Mouse (Mus musculus) midbrain, postnatal 0 days (tissue): Measurements from ENCODE around the gene Ccs. TPM values are rescaled to one million over a fixed set of nuclear protein-coding genes. Genes with fewer than 3 reads are reported as not detected.
A peak's percentile ranks its signal among the peaks of the same experiment; 100 is the strongest.

ENCODE experiments used
- ATAC-seq: fragments of 200-750 bp; cut with Nextera tagmentation; 2 replicates; pipeline ENCODE4 v1.8.0; 2017; ENCODE audit warnings: moderate number of reproducible peaks, mild to moderate bottlenecking, moderate TSS enrichment, moderate library complexity; ENCODE audit not compliant: low FRiP score
- DNase-seq: peaks from one replicate; pipeline ENCODE4 v3.0.0-alpha.2; 2015; ENCODE audit warnings: low spot score
- H3K27ac ChIP-seq: fragments of 300-500 bp; sonication (generic); 2 replicates; pipeline ENCODE4 v1.5.1; 2014; ENCODE audit warnings: low read depth, mild to moderate bottlenecking, low read length, mixed read lengths
- H3K27me3 ChIP-seq: fragments of 300-500 bp; sonication (generic); 2 replicates; pipeline ENCODE4 v1.6.1; 2014; ENCODE audit warnings: low read length, control low read depth, mixed read lengths; ENCODE audit not compliant: insufficient read depth
- H3K36me3 ChIP-seq: fragments of 300-500 bp; sonication (generic); 2 replicates; pipeline ENCODE4 v1.6.1; 2014; ENCODE audit warnings: low read length, control low read depth, mixed read lengths; ENCODE audit not compliant: insufficient read depth
- H3K4me1 ChIP-seq: fragments of 300-500 bp; sonication (generic); 2 replicates; pipeline ENCODE4 v1.6.1; 2014; ENCODE audit warnings: mild to moderate bottlenecking, control low read depth, antibody characterized with exemption, low read length, mixed read lengths; ENCODE audit not compliant: insufficient read depth
- H3K4me2 ChIP-seq: fragments of 300-500 bp; sonication (generic); 2 replicates; pipeline ENCODE4 v1.6.1; 2014; ENCODE audit warnings: low read depth, mild to moderate bottlenecking, low read length, mixed read lengths; ENCODE audit not compliant: poor library complexity, severe bottlenecking
- H3K4me3 ChIP-seq: fragments of 300-500 bp; sonication (generic); 2 replicates; pipeline ENCODE4 v1.5.1; 2014; ENCODE audit warnings: low read depth, mild to moderate bottlenecking, low read length, moderate library complexity
- H3K9ac ChIP-seq: fragments of 300-500 bp; sonication (generic); replicated peaks from 2 replicates; pipeline ENCODE4 v1.6.1; 2014; ENCODE audit warnings: mild to moderate bottlenecking, low read length, moderate library complexity, mixed read lengths; ENCODE audit not compliant: poor library complexity, severe bottlenecking
- H3K9me3 ChIP-seq: fragments of 300-500 bp; sonication (generic); 2 replicates; pipeline ENCODE4 v1.6.1; 2016; ENCODE audit warnings: low read length, control low read depth
- CTCF ChIP-seq: IDR thresholded peaks from 2 replicates; pipeline ENCODE4 v1.5.1; 2016; ENCODE audit warnings: antibody characterized with exemption, mild to moderate bottlenecking
- WGBS: fragments of 180-500 bp; shearing (Covaris S2); extraction: QIAGEN DNeasy Blood & Tissue Kit; methylation state at CpG from one replicate; pipeline ENCODE4 v1.1.7; 2014; 5-methylcytosine and 5-hydroxymethylcytosine counted together
- polyA plus RNA-seq: library from polyadenylated mRNA; unstranded; fragments of >200 nt; fragmentation: Nextera tagmentation; extraction: Ambion mirVana; gene quantifications from 2 replicates; pipeline ENCODE4 v1.2.1, GENCODE M21; 2015
- total RNA-seq: library from RNA; depleted of rRNA; stranded (reverse); fragments of >200 nt; gene quantifications from 2 replicates; pipeline ENCODE4 v1.2.3, GENCODE M21; 2014

The Ccs gene
- total and polyA plus RNA-seq, 2 experiments from 2014 or later = 20.0 to 42.6 TPM

DNA sequence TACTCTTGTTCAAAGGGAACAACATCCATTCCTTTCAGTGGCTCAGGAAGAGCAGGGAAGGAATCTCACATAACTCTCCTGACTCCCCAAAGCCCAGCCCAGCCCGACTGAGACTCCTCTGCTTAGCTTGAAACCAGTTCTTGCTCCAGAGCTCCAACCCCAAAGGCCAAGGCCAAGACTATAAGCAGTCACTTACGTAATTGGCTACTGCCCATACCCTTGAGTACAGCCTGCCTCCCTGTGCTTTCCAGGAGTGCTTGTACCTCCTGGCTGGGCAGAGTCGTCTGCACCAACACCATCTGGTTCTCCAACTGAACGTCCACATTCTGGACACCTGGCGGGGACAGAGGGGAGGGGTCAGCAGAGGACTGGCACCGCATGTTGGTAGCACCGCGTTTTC is 5.2 kb downstream of the Ccs start:
- peaks cover 8% of the 10 kb centered on the region; the same call in 1 of the 2 replicates for H3K4me1 ChIP-seq
- H3K4me3 ChIP-seq = no peak overlapping the region
- no peaks in the 10 kb centered on the region for H3K27me3 ChIP-seq
- no peak overlapping the region for H3K9ac ChIP-seq
- ATAC-seq (no peak), DNase-seq (no peak)
- no peak for TF ChIP-seq CTCF
- 0 out of 2 replicates have a peak, but pooled peaks cover 2% of the 10 kb centered on the region for H3K36me3 ChIP-seq
- no peak overlapping the region for H3K4me2 ChIP-seq
- no peak overlapping the region for H3K27ac ChIP-seq
- WGBS = 88% methylated on average over 8 of the region's 8 CpGs
- no peaks in the 10 kb centered on the region for H3K9me3 ChIP-seq

DNA sequence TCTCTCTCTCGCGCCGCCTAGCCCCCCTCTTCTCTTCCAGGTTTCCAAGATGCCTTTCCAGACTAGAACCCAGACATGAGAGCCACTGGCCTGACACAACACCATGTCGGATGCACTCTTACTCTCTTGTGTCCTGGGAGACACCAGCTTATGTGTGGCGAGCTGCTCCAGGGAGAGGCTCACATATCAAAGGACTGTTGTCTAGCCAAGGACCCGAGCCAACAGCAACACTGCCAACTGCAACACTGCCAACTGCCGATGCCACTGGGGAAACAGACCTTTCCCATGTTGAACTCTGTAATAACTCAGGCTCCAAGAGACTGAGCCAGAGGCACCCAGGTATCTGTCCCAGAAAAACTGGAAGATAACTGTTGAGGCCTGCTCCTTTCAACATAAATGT is 10.0 kb downstream of the Ccs start:
- H3K36me3 ChIP-seq = peaks cover 19% of the 10 kb centered on the region
- no peak for ATAC-seq

GRCm38 (mm10) chr19:4828444-4829114 is 10.6 kb downstream of the Ccs start:
- no peak for TF ChIP-seq CTCF
- Histone ChIP-seq H3K4me1 (no peaks in the 10 kb centered on the region), H3K9ac (no peak overlapping the region), H3K9me3 (no peaks in the 10 kb centered on the region), H3K27ac (no peak overlapping the region), H3K36me3 (peaks cover 19% of the 10 kb centered on the region), H3K4me2 (no peak overlapping the region), H3K27me3 (no peaks in the 10 kb centered on the region), H3K4me3 (no peak overlapping the region)
- DNase-seq = no peak
- no peak for ATAC-seq
- WGBS = 67% methylated on average over 16 of the region's 16 CpGs

More for the DNA sequence above, 10.0 kb downstream of the Ccs start:
- TF ChIP-seq CTCF = no peak
- H3K9me3 ChIP-seq = no peaks in the 10 kb centered on the region
- no peaks in the 10 kb centered on the region for H3K4me1 ChIP-seq
- no peak overlapping the region for H3K9ac ChIP-seq
- no peak overlapping the region for H3K4me2 ChIP-seq
- H3K4me3 ChIP-seq = no peak overlapping the region
- 57% methylated on average over 7 of the region's 7 CpGs for WGBS
- H3K27ac ChIP-seq = no peak overlapping the region
- peak; percentile 78 for DNase-seq
- no peaks in the 10 kb centered on the region for H3K27me3 ChIP-seq

DNA sequence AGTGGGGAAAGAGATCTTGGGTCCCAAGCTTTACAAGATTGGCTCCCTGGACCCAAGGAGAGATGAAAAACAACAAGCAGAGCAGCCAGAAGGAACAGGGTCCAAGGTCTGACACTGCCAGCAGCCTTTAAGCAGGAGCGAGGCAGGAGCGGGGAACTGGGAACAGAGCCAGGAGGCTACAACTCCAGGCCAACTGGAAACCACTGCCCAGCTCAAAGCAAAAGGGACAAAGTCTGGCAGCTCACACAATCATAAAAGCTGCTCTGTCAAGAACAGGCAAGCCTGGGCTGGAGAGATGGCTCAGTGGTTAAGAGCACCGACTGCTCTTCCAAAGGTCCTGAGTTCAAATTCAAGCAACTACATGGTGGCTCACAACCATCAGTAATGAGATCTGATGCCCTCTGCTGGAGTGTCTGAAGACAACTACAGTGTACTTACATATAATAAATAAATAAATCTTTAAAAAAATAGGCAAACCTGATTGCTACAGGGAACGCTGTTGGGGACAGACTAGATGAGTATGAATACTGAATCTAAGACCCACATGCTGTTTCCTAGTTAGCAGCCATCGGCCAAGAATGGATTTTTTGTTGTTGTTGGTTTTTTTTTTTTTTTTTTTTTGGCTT is 18.3 kb downstream of the Ccs start:
- Histone ChIP-seq H3K4me2 (no peak overlapping the region), H3K36me3 (peaks cover 9% of the 10 kb centered on the region; the same call in 1 of the 2 replicates), H3K27me3 (no peaks in the 10 kb centered on the region), H3K9me3 (no peaks in the 10 kb centered on the region), H3K9ac (no peak overlapping the region), H3K4me3 (no peak overlapping the region), H3K27ac (no peak overlapping the region), H3K4me1 (no peaks in the 10 kb centered on the region)
- WGBS = 64% methylated on average over 5 of the region's 5 CpGs
- DNase-seq (peak; percentile 89), ATAC-seq (0 out of 2 replicates have a peak, but pooled peaks have one; percentile 41)
- TF ChIP-seq CTCF = peak; percentile 46

- no peak for ATAC-seq
- no peaks in the 10 kb centered on the region for H3K9me3 ChIP-seq
- H3K4me1 ChIP-seq = no peaks in the 10 kb centered on the region
- 70% methylated on average over 1 of the region's 1 CpGs for WGBS
- no peak for TF ChIP-seq CTCF
- no peak overlapping the region for H3K27ac ChIP-seq
- no peak overlapping the region for H3K4me3 ChIP-seq
- no peak overlapping the region for H3K9ac ChIP-seq
- no peaks in the 10 kb centered on the region for H3K36me3 ChIP-seq
- no peak overlapping the region for H3K4me2 ChIP-seq
- DNase-seq = no peak
- H3K27me3 ChIP-seq = no peaks in the 10 kb centered on the region
Observed at GRCm38 (mm10) chr19:4817182-4817835, 21.8 kb downstream of the Ccs start.

DNA sequence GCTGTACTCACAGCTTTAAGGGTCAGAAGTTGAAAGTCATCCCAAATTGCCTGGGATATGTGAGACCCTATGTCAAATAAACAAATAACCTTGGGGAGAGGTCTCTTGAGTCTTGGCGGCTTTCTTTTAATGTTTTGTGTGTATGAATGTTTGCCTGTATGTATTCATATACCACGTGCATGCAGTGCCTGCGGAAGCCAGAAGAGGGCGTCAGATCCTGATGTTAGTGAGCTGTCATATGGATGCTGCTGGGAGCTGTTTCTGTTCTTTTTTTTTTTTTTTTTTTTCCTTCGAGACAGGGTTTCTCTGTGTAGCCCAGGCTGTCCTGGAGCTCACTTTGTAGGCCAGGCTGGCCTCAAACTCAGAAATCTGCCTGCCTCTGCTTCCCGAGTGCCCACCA is 26.1 kb downstream of the Ccs start:
- Histone ChIP-seq H3K4me3 (no peak overlapping the region), H3K4me2 (no peak overlapping the region), H3K9ac (no peak overlapping the region), H3K36me3 (no peaks in the 10 kb centered on the region), H3K27ac (no peak overlapping the region), H3K27me3 (no peaks in the 10 kb centered on the region), H3K9me3 (no peaks in the 10 kb centered on the region), H3K4me1 (peaks cover 13% of the 10 kb centered on the region; the same call in 1 of the 2 replicates)
- WGBS = 84% methylated on average over 6 of the region's 6 CpGs
- ATAC-seq (no peak), DNase-seq (no peak)
- peak; percentile 55 for TF ChIP-seq CTCF
